ENCODE assay signal across 9 mouse cellular contexts in genomic region chr9:86744041-86744440, GRCm38 (mm10). TPM values are rescaled to one million over a fixed set of nuclear protein-coding genes. Genes with fewer than 3 reads are reported as not detected.
DNase-seq lines count a peak whose midpoint lies in the region; ATAC-seq and TF ChIP-seq lines count a peak whose summit lies in the region.
"Had no signal": no experiment of that assay in that cellular context is flagged by ENCODE, and none has a peak within 500 bp of the region (broad histone marks: within the 10 kb centered on the region; RNA-seq: fewer than 3 reads in every experiment).

No protein-coding gene starts in this region.

- H3K79me2 ChIP-seq in heart, adult 2 months (replicated peaks; ENCODE audit: control insufficient read depth, insufficient read depth, low read length), result no peaks in the 10 kb centered on the region

- H3K27ac ChIP-seq in heart, embryonic 11.5 days (ENCODE audit: low read depth, low read length), result no peak overlapping the region
- no peak overlapping the region for H3K27ac ChIP-seq in heart, adult 2 months
- H3K27ac ChIP-seq in midbrain, embryonic 10.5 days (replicated peaks), result no peak overlapping the region
- no peak overlapping the region for H3K27ac ChIP-seq in midbrain, embryonic 11.5 days (ENCODE audit: low read depth, low read length)
- H3K27ac ChIP-seq in intestine, embryonic 16.5 days (ENCODE audit: low read length), result no peak overlapping the region
- no peak overlapping the region for H3K27ac ChIP-seq in stomach, embryonic 16.5 days (ENCODE audit: low read length)
- H3K27ac ChIP-seq in liver, embryonic 12.5 days, result no peak overlapping the region

- no peaks in the 10 kb centered on the region for H3K4me1 ChIP-seq in heart, embryonic 11.5 days (ENCODE audit: control insufficient read depth, insufficient read depth, low read length)
- H3K4me1 ChIP-seq in heart, adult 2 months (ENCODE audit: control insufficient read depth, insufficient read depth, low read length), result no peaks in the 10 kb centered on the region
- peaks cover 32% of the 10 kb centered on the region for H3K4me1 ChIP-seq in midbrain, embryonic 10.5 days
- H3K4me1 ChIP-seq in midbrain, embryonic 11.5 days (ENCODE audit: control insufficient read depth, insufficient read depth, low read length), result peaks cover 7% of the 10 kb centered on the region
- 0 out of 2 replicates have a peak, but pooled peaks cover 2% of the 10 kb centered on the region for H3K4me1 ChIP-seq in intestine, embryonic 16.5 days (ENCODE audit: control insufficient read depth, insufficient read depth, low read length)
- H3K4me1 ChIP-seq in stomach, embryonic 16.5 days (ENCODE audit: control insufficient read depth, insufficient read depth, low read length), result peaks cover 12% of the 10 kb centered on the region
- no peaks in the 10 kb centered on the region for H3K4me1 ChIP-seq in liver, embryonic 12.5 days

- no peaks in the 10 kb centered on the region for H3K9me3 ChIP-seq in heart, embryonic 11.5 days (replicated peaks; ENCODE audit: control insufficient read depth, low read length)
- no peaks in the 10 kb centered on the region for H3K9me3 ChIP-seq in midbrain, embryonic 10.5 days (replicated peaks)
- no peaks in the 10 kb centered on the region for H3K9me3 ChIP-seq in midbrain, embryonic 11.5 days (ENCODE audit: control insufficient read depth, low read length)
- no peaks in the 10 kb centered on the region for H3K9me3 ChIP-seq in intestine, embryonic 16.5 days (ENCODE audit: control insufficient read depth, low read length)
- H3K9me3 ChIP-seq in stomach, embryonic 16.5 days (replicated peaks; ENCODE audit: control insufficient read depth, low read length), result no peaks in the 10 kb centered on the region
- no peaks in the 10 kb centered on the region for H3K9me3 ChIP-seq in liver, embryonic 12.5 days (replicated peaks)

- ATAC-seq in heart, embryonic 11.5 days (replicated peaks; ENCODE audit: insufficient number of reproducible peaks, low FRiP score, low TSS enrichment), result no peak
- ATAC-seq in midbrain, embryonic 11.5 days (ENCODE audit: low FRiP score), result no peak
- ATAC-seq in intestine, embryonic 16.5 days, result no peak
- no peak for ATAC-seq in stomach, embryonic 16.5 days (ENCODE audit: insufficient read depth, low FRiP score)
- no peak for ATAC-seq in liver, embryonic 12.5 days
- no peak for ATAC-seq in cerebellum, adult (ENCODE audit: insufficient number of reproducible peaks, low FRiP score, low TSS enrichment)

- TF ChIP-seq POLR2A in heart, adult 2 months (IDR thresholded peaks at IDR 0.05; ENCODE audit: insufficient read depth, low read depth, low read length), result no peak

- peak overlapping the region; percentile 18 for H3K4me3 ChIP-seq in heart, embryonic 11.5 days (ENCODE audit: low read depth, low read length)
- H3K4me3 ChIP-seq in heart, adult 2 months, result no peak overlapping the region
- H3K4me3 ChIP-seq in midbrain, embryonic 10.5 days, result peak overlapping the region; percentile 51
- no peak overlapping the region for H3K4me3 ChIP-seq in midbrain, embryonic 11.5 days (ENCODE audit: low read depth, low read length)
- H3K4me3 ChIP-seq in intestine, embryonic 16.5 days (ENCODE audit: low read length), result peak overlapping the region; percentile 38; the same call in 1 of the 2 replicates
- peak overlapping the region; percentile 44 for H3K4me3 ChIP-seq in stomach, embryonic 16.5 days (replicated peaks; ENCODE audit: low read length)
- H3K4me3 ChIP-seq in liver, embryonic 12.5 days, result no peak overlapping the region

- H3K4me2 ChIP-seq in heart, embryonic 11.5 days, result peak overlapping the region; percentile 65
- no peak overlapping the region for H3K4me2 ChIP-seq in midbrain, embryonic 11.5 days
- no peak overlapping the region for H3K4me2 ChIP-seq in intestine, embryonic 16.5 days (ENCODE audit: low read depth, low read length)
- peak overlapping the region; percentile 55 for H3K4me2 ChIP-seq in stomach, embryonic 16.5 days (ENCODE audit: low read depth, low read length)
- H3K4me2 ChIP-seq in liver, embryonic 12.5 days, result no peak overlapping the region

- TF ChIP-seq CTCF in heart, adult 2 months (IDR thresholded peaks at IDR 0.05), result no peak

- no peaks in the 10 kb centered on the region for H3K36me3 ChIP-seq in heart, embryonic 11.5 days (ENCODE audit: control insufficient read depth, insufficient read depth, low read length)
- no peaks in the 10 kb centered on the region for H3K36me3 ChIP-seq in heart, adult 2 months (ENCODE audit: control insufficient read depth, insufficient read depth, low read length)
- H3K36me3 ChIP-seq in midbrain, embryonic 10.5 days, result no peaks in the 10 kb centered on the region
- H3K36me3 ChIP-seq in midbrain, embryonic 11.5 days (ENCODE audit: control insufficient read depth, insufficient read depth, low read length), result no peaks in the 10 kb centered on the region
- no peaks in the 10 kb centered on the region for H3K36me3 ChIP-seq in intestine, embryonic 16.5 days (ENCODE audit: control insufficient read depth, insufficient read depth, low read length)
- no peaks in the 10 kb centered on the region for H3K36me3 ChIP-seq in stomach, embryonic 16.5 days (ENCODE audit: control insufficient read depth, insufficient read depth, low read length)
- no peaks in the 10 kb centered on the region for H3K36me3 ChIP-seq in liver, embryonic 12.5 days

- no peaks in the 10 kb centered on the region for H3K27me3 ChIP-seq in heart, embryonic 11.5 days (ENCODE audit: control insufficient read depth, insufficient read depth, low read length)
- no peaks in the 10 kb centered on the region for H3K27me3 ChIP-seq in heart, adult 2 months (ENCODE audit: control insufficient read depth, insufficient read depth, low read length)
- H3K27me3 ChIP-seq in midbrain, embryonic 10.5 days (ENCODE audit: low read depth, poor library complexity, severe bottlenecking), result peaks cover 16% of the 10 kb centered on the region
- no peaks in the 10 kb centered on the region for H3K27me3 ChIP-seq in midbrain, embryonic 11.5 days (ENCODE audit: control insufficient read depth, insufficient read depth, low read length)
- 0 out of 2 replicates have a peak, but pooled peaks cover 3% of the 10 kb centered on the region for H3K27me3 ChIP-seq in intestine, embryonic 16.5 days (replicated peaks; ENCODE audit: control insufficient read depth, insufficient read depth, low read length)
- no peaks in the 10 kb centered on the region for H3K27me3 ChIP-seq in stomach, embryonic 16.5 days (ENCODE audit: control insufficient read depth, insufficient read depth, low read length)
- peaks cover 20% of the 10 kb centered on the region; the same call in 1 of the 2 replicates for H3K27me3 ChIP-seq in liver, embryonic 12.5 days (replicated peaks)

- intact Hi-C loops in heart, adult 2 months (cut with DNase I), result no loop called here

- TF ChIP-seq EP300 in heart, adult 2 months (IDR thresholded peaks at IDR 0.05; ENCODE audit: insufficient read depth, low read depth, low read length), result no peak

- H3K9ac ChIP-seq in heart, embryonic 11.5 days (ENCODE audit: low read depth, low read length), result no peak overlapping the region
- H3K9ac ChIP-seq in heart, adult 2 months (ENCODE audit: low read depth, low read length), result no peak overlapping the region
- H3K9ac ChIP-seq in midbrain, embryonic 11.5 days (ENCODE audit: low read length), result no peak overlapping the region
- H3K9ac ChIP-seq in intestine, embryonic 16.5 days (ENCODE audit: low read depth, low read length), result peak overlapping the region; percentile 53; the same call in 1 of the 2 replicates
- peak overlapping the region; percentile 69 for H3K9ac ChIP-seq in stomach, embryonic 16.5 days (ENCODE audit: low read length)
- no peak overlapping the region for H3K9ac ChIP-seq in liver, embryonic 12.5 days

- WGBS in heart, embryonic 11.5 days (ENCODE audit: insufficient replicate concordance), result 33% methylated on average over 5 of the region's 5 CpGs
- 46% methylated on average over 5 of the region's 5 CpGs for WGBS in heart, adult 2 months
- WGBS in midbrain, embryonic 10.5 days, result 33% methylated on average over 5 of the region's 5 CpGs
- 29% methylated on average over 5 of the region's 5 CpGs for WGBS in midbrain, embryonic 11.5 days
- WGBS in intestine, embryonic 16.5 days, result 28% methylated on average over 5 of the region's 5 CpGs
- WGBS in stomach, embryonic 16.5 days, result 30% methylated on average over 5 of the region's 5 CpGs
- 37% methylated on average over 5 of the region's 5 CpGs for WGBS in liver, embryonic 12.5 days (ENCODE audit: insufficient replicate concordance)

- DNase-seq in heart, adult 2 months, result no peak
- no peak for DNase-seq in midbrain, embryonic 10.5 days (ENCODE audit: low spot score)
- no peak for DNase-seq in midbrain, embryonic 11.5 days (ENCODE audit: low spot score, missing footprints)

RNA-seq across cellular contexts. Expression of gene Prss35, which starts 0.6 kb away (rescaled TPM):
- polyA plus RNA-seq in heart, embryonic 11.5 days (2014; fragmentation: Nextera tagmentation; extraction: Ambion mirVana), result 12.8 and 16.8 TPM in 2 replicates
- under 1 TPM; 0.30 to 0.37 TPM for total RNA-seq in heart, adult 2 months (2021)
- 0.16 and 0.56 TPM in 2 replicates for polyA plus RNA-seq in heart, adult 2 months (2012; rRNA removed)
- 1.8 and 2.0 TPM in 2 replicates for polyA plus RNA-seq in midbrain, embryonic 10.5 days (2016; fragmentation: Nextera tagmentation; extraction: Ambion mirVana)
- 1.4 and 1.9 TPM in 2 replicates for polyA plus RNA-seq in midbrain, embryonic 11.5 days (2014; fragmentation: Nextera tagmentation; extraction: Ambion mirVana)
- polyA plus RNA-seq in intestine, embryonic 16.5 days (2015; fragmentation: Nextera tagmentation; extraction: Ambion mirVana), result 15.2 and 16.0 TPM in 2 replicates
- 21.9 and 23.0 TPM in 2 replicates for polyA plus RNA-seq in stomach, embryonic 16.5 days (2015; fragmentation: Nextera tagmentation; extraction: Ambion mirVana)
- polyA plus RNA-seq in liver, embryonic 12.5 days (2016; fragmentation: Nextera tagmentation; extraction: Ambion mirVana), result 0.58 and 1.3 TPM in 2 replicates
- total RNA-seq: hematopoietic stem cell, adult 5-6 weeks had no signal

RNA-seq across cellular contexts. Expression of gene Me1, which starts 48.3 kb away (rescaled TPM):
- 34.3 and 41.4 TPM in 2 replicates for polyA plus RNA-seq in heart, embryonic 11.5 days (2014; fragmentation: Nextera tagmentation; extraction: Ambion mirVana)
- total RNA-seq in heart, adult 2 months (2021), result 100 to 1,000 TPM in 1 of 2 experiments, 10 to 100 TPM in 1; 100.0 to 110 TPM
- polyA plus RNA-seq in heart, adult 2 months (2012; rRNA removed), result 67.1 and 101 TPM in 2 replicates
- polyA plus RNA-seq in midbrain, embryonic 10.5 days (2016; fragmentation: Nextera tagmentation; extraction: Ambion mirVana), result 9.9 and 10.9 TPM in 2 replicates
- 14.3 and 16.1 TPM in 2 replicates for polyA plus RNA-seq in midbrain, embryonic 11.5 days (2014; fragmentation: Nextera tagmentation; extraction: Ambion mirVana)
- 23.5 and 23.9 TPM in 2 replicates for polyA plus RNA-seq in intestine, embryonic 16.5 days (2015; fragmentation: Nextera tagmentation; extraction: Ambion mirVana)
- polyA plus RNA-seq in stomach, embryonic 16.5 days (2015; fragmentation: Nextera tagmentation; extraction: Ambion mirVana), result 26.6 and 39.2 TPM in 2 replicates
- polyA plus RNA-seq in liver, embryonic 12.5 days (2016; fragmentation: Nextera tagmentation; extraction: Ambion mirVana), result 4.5 and 5.2 TPM in 2 replicates

Comparison
In these comparisons a context has a peak if more than half of its experiments do, and no peak if none do; other contexts are left out.
1. H3K4me3 ChIP-seq: peak in heart, embryonic 11.5 days (single experiment), midbrain, embryonic 10.5 days (single experiment), intestine, embryonic 16.5 days (single experiment) and stomach, embryonic 16.5 days (single experiment); none in heart, adult 2 months (single experiment), midbrain, embryonic 11.5 days (single experiment) and liver, embryonic 12.5 days (single experiment).
2. H3K4me2 ChIP-seq: peak in heart, embryonic 11.5 days (single experiment) and stomach, embryonic 16.5 days (single experiment); none in midbrain, embryonic 11.5 days (single experiment), intestine, embryonic 16.5 days (single experiment) and liver, embryonic 12.5 days (single experiment).
3. H3K9ac ChIP-seq: peak in intestine, embryonic 16.5 days (single experiment) and stomach, embryonic 16.5 days (single experiment); none in heart, embryonic 11.5 days (single experiment), heart, adult 2 months (single experiment), midbrain, embryonic 11.5 days (single experiment) and liver, embryonic 12.5 days (single experiment).